Mouse (Mus musculus): ENCODE measurements around the gene Strn.

DNA sequence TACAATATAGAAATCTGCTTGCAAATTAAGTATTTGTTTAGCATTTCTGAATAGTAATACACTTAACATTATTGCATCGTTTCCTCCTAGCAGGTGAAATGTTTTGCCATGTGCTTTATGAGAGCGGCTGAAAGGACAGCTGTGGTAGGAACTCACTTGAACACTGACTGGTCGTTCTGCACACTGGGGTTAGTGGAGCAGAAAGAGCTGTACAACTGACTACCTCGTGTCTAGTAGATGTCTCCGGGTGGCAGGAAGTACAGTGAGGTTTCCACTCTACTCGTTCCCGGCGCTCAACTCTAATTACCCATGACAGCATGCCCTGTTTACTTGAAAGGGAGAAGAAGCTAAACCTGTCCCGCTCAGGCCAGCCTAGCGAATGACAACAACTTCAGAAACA is 82.2 kb downstream of the Strn start:
- no peak for TF ChIP-seq CTCF (IDR thresholded peaks at IDR 0.05; ENCODE audit: low read depth, low read length)
- no peak for TF ChIP-seq POLR2AphosphoS5 (IDR thresholded peaks at IDR 0.05; ENCODE audit: insufficient replicate concordance, low read depth, low read length)

Data from G1E (cell line).